Mouse (Mus musculus): Measurements from ENCODE around the gene Inmt.

DNA sequence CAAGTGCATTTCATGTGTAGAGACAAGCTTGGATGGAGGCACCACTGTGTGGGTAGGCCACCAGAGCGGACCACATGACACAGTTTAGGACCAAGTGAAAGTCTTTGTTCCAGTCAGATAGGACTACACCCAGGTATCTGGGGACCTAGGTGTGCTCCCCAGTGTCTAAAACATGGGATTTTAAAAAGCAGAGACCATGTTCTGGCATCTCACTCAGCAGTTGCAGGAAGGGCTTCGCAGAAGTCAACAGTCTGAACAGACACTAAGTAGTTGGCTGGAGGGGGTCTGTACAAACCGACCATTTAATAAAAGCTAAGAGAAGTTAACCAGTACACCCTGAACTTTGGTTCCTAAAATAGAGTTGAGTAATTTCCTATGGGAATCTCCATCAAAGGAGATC is 18.3 kb upstream of the Inmt start:
- TF ChIP-seq EP300 (IDR thresholded peaks at IDR 0.05) (no peak), CTCF (IDR thresholded peaks at IDR 0.05) (no peak)

All from lung, postnatal 0 days (tissue).